Mouse (Mus musculus) hindbrain, embryonic 14.5 days (tissue): ENCODE measurements around the gene Gli2. TPM values are rescaled to one million over a fixed set of nuclear protein-coding genes. Genes with fewer than 3 reads are reported as not detected.

Experiments used
- ATAC-seq: fragments of 200-750 bp; cut with Nextera tagmentation; 2 replicates; pipeline ENCODE4 v1.8.0; 2017; ENCODE audit warnings: moderate number of reproducible peaks, mild to moderate bottlenecking, moderate TSS enrichment, moderate library complexity; ENCODE audit not compliant: low FRiP score
- DNase-seq: peaks from one replicate; pipeline ENCODE4 v3.0.0-alpha.2; 2015; ENCODE audit warnings: low spot score
- H3K27ac ChIP-seq: fragments of 300-500 bp; sonication (generic); 2 replicates; pipeline ENCODE4 v1.5.1; 2014; ENCODE audit warnings: mild to moderate bottlenecking, moderate library complexity
- H3K27me3 ChIP-seq: fragments of 300-500 bp; sonication (generic); 2 replicates; pipeline ENCODE4 v1.6.1; 2014; ENCODE audit warnings: mild to moderate bottlenecking, low read length, mixed read lengths; ENCODE audit not compliant: control insufficient read depth, insufficient read depth
- H3K36me3 ChIP-seq: fragments of 300-500 bp; sonication (generic); replicated peaks from 2 replicates; pipeline ENCODE4 v1.6.1; 2014; ENCODE audit not compliant: control insufficient read depth, insufficient read depth
- H3K4me1 ChIP-seq: fragments of 300-500 bp; sonication (generic); replicated peaks from 2 replicates; pipeline ENCODE4 v1.6.1; 2014; ENCODE audit warnings: antibody characterized with exemption, low read length, mixed read lengths; ENCODE audit not compliant: control insufficient read depth, insufficient read depth
- H3K4me2 ChIP-seq: fragments of 300-500 bp; sonication (generic); replicated peaks from 2 replicates; pipeline ENCODE4 v1.6.1; 2014; ENCODE audit warnings: mild to moderate bottlenecking, moderate library complexity
- H3K4me3 ChIP-seq: fragments of 300-500 bp; sonication (generic); replicated peaks from 2 replicates; pipeline ENCODE4 v1.5.1; 2014; ENCODE audit warnings: mild to moderate bottlenecking, low read length
- H3K9ac ChIP-seq: fragments of 300-500 bp; sonication (generic); 2 replicates; pipeline ENCODE4 v1.6.1; 2014
- H3K9me3 ChIP-seq: fragments of 300-500 bp; sonication (generic); 2 replicates; pipeline ENCODE4 v1.6.1; 2016; ENCODE audit warnings: low read length; ENCODE audit not compliant: control insufficient read depth
- WGBS: fragments of 180-500 bp; shearing (Covaris S2); extraction: QIAGEN DNeasy Blood & Tissue Kit; methylation state at CpG from one replicate; pipeline ENCODE4 v1.1.7; 2014; 5-methylcytosine and 5-hydroxymethylcytosine counted together
- polyA plus RNA-seq: library from polyadenylated mRNA; unstranded; fragments of >200 nt; fragmentation: Nextera tagmentation; extraction: Ambion mirVana; gene quantifications from 2 replicates; pipeline ENCODE4 v1.2.1, GENCODE M21; 2014

Gli2 gene
- polyA plus RNA-seq, 1 experiment from 2014 or later = 2.0 TPM

DNA sequence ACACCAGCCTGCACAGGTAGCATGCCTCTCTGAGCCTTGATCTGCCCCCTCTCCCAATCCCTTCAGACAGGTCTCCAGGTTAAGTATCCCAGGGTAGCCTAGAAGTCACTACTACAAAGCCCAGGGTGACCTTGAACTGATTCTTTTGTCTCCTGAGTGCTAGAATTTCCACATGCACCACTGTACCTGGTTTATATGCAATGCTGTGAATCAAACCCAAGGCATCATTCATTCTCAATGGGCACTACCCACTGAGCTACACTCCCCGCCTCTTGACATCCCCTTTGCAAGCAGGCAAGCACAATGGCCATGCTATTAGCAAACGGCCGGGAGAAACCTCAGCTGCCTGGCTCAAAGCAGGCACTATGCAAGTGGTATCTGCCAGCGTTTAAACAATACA lies 106.2 kb downstream of the Gli2 start:
- no peaks in the 10 kb centered on the region for H3K9me3 ChIP-seq
- H3K4me3 ChIP-seq = no peak overlapping the region
- H3K4me1 ChIP-seq = no peaks in the 10 kb centered on the region
- H3K27me3 ChIP-seq = no peaks in the 10 kb centered on the region
- WGBS = 82% methylated on average over 4 of the region's 4 CpGs
- H3K4me2 ChIP-seq = no peak overlapping the region
- H3K36me3 ChIP-seq = no peaks in the 10 kb centered on the region
- H3K9ac ChIP-seq = no peak overlapping the region
- ATAC-seq (no peak), DNase-seq (no peak)
- H3K27ac ChIP-seq = no peak overlapping the region

DNA sequence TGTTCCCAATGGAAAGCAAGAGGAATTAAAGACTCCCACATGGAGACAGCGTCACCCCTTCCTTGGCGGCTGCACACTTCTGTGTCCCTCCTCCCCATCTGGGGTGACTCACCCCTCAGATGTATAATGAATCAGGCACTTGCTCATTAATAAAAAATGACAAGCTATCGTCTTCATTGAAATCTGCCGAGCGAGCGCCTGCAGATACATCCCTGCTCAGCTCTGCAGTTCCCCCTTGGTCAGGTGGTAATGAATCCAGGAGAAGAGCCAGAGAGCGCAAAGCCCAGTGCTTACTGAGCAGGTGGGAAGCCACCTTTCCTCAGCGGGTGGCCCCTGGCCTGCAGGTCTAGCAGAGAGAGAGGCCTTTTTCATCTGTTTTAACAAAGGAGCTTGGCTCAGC lies 112.1 kb downstream of the Gli2 start:
- Histone ChIP-seq H3K4me1 (peaks cover 6% of the 10 kb centered on the region), H3K4me2 (no peak overlapping the region), H3K27me3 (no peaks in the 10 kb centered on the region), H3K9ac (no peak overlapping the region), H3K27ac (no peak overlapping the region), H3K36me3 (no peaks in the 10 kb centered on the region), H3K9me3 (no peaks in the 10 kb centered on the region), H3K4me3 (no peak overlapping the region)
- WGBS = 37% methylated on average over 8 of the region's 8 CpGs
- DNase-seq = no peak
- 0 out of 2 replicates have a peak, but pooled peaks have one; percentile 28 for ATAC-seq

DNA sequence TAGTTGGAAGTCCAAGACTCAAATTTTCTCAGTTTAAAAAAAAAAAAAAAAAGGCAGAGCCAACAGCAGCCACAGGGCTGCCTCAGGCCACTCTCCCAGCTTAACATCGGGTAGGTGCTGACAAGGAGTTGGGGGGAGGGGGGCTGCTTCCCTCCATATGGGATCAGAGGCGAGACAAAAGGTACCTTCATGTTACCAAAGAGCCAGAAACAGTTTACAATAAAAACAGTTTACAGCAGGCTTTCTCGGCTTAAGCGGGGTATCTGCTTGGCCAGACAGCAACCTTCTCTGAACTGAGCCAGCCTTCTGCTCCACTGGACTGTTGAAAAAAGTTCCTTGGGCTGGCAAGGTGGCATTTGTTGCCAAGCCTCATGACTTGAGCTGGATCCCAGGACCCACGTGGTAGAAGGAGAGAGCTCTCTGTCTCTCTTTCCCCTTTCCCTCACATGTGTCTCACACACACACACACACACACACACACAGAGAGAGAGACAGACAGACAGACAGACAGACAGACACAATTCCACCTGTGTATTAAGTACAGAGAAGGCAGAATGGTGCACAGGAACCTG lies 113.1 kb downstream of the Gli2 start:
- H3K36me3 ChIP-seq = no peaks in the 10 kb centered on the region

DNA sequence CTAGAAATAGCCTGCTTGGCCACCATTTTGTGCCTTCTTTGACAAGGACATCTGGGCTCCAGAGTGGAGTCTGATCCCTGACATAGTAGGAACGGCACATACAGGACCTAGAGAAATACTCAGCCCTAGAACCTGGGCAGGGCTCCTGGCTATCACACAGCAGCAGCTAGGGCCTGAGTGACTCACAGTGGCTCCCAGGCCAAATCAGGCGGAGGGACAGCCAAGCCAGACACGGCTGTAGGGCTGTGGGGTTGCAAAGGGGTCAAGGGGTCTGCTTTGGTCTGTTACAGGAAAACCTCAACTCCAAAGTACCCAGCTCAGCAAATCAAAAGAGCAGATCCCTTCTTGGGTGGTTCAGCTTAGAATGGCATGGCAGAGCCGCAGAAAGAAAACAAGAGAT lies 115.2 kb downstream of the Gli2 start:
- Histone ChIP-seq H3K27ac (no peak overlapping the region), H3K36me3 (no peaks in the 10 kb centered on the region), H3K4me2 (no peak overlapping the region), H3K9ac (no peak overlapping the region), H3K9me3 (no peaks in the 10 kb centered on the region), H3K4me3 (no peak overlapping the region), H3K27me3 (no peaks in the 10 kb centered on the region), H3K4me1 (peaks cover 14% of the 10 kb centered on the region)
- ATAC-seq = no peak
- WGBS = 65% methylated on average over 4 of the region's 4 CpGs
- no peak for DNase-seq

More for the DNA sequence above, 113.1 kb downstream of the Gli2 start:
- ATAC-seq (no peak), DNase-seq (no peak)
- Histone ChIP-seq H3K27ac (no peak overlapping the region), H3K4me2 (no peak overlapping the region), H3K9me3 (no peaks in the 10 kb centered on the region), H3K4me3 (no peak overlapping the region), H3K27me3 (no peaks in the 10 kb centered on the region), H3K4me1 (peaks cover 14% of the 10 kb centered on the region), H3K9ac (no peak overlapping the region)
- 47% methylated on average over 5 of the region's 5 CpGs for WGBS

DNA sequence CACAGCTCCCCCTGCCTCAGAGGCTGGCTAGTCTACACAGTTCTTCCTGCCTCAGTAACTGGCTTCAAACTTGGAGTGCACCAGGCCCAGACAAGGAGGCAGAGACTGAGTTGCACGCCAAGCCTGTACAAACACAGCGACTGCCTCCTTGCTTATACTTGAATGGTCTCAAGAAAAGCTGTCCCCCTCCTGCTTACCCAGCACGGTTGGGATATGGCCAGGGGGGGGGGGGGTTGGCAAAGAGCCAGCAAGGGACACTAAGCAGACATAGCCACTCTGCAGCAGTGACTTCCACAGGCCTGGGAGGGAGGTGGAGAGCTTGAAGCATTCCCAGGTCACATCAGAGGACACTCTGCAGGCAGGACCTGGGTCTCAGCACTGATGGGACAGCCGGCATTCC lies 117.3 kb downstream of the Gli2 start:
- H3K27me3 ChIP-seq = no peaks in the 10 kb centered on the region
- H3K4me2 ChIP-seq = no peak overlapping the region
- no peaks in the 10 kb centered on the region for H3K9me3 ChIP-seq
- 17% methylated on average over 4 of the region's 4 CpGs for WGBS
- no peak overlapping the region for H3K4me3 ChIP-seq
- H3K4me1 ChIP-seq = peaks cover 12% of the 10 kb centered on the region
- H3K36me3 ChIP-seq = no peaks in the 10 kb centered on the region
- ATAC-seq (peak; percentile 71; the same call in 1 of the 2 replicates), DNase-seq (no peak)
- H3K9ac ChIP-seq = no peak overlapping the region
- H3K27ac ChIP-seq = no peak overlapping the region

DNA sequence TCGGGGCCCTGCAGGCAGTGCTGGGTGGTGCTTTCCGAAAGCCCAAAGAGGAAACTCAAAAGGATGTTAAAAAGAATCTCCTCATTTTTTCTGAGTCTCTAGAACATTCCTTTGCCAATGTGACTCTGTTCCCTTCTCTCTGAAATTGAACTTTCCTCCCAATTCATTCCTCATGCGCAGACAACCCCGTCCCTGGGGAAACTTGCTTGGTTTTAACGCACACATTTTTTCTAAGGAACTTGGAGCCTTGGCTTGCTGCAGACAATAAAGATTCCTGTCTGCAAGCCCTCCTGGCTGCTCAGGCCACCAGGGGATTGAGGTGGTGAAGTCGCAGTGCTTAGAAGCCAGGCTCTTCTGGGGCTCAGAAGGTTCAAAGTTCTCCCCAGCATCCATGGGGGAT lies 117.9 kb downstream of the Gli2 start:
- WGBS = 50% methylated on average over 6 of the region's 6 CpGs
- H3K27me3 ChIP-seq = no peaks in the 10 kb centered on the region
- no peak overlapping the region for H3K4me3 ChIP-seq
- H3K36me3 ChIP-seq = no peaks in the 10 kb centered on the region
- H3K4me2 ChIP-seq = no peak overlapping the region
- no peaks in the 10 kb centered on the region for H3K9me3 ChIP-seq
- H3K27ac ChIP-seq = no peak overlapping the region
- ATAC-seq = no peak
- H3K4me1 ChIP-seq = peaks cover 11% of the 10 kb centered on the region
- H3K9ac ChIP-seq = no peak overlapping the region
- DNase-seq = no peak

DNA sequence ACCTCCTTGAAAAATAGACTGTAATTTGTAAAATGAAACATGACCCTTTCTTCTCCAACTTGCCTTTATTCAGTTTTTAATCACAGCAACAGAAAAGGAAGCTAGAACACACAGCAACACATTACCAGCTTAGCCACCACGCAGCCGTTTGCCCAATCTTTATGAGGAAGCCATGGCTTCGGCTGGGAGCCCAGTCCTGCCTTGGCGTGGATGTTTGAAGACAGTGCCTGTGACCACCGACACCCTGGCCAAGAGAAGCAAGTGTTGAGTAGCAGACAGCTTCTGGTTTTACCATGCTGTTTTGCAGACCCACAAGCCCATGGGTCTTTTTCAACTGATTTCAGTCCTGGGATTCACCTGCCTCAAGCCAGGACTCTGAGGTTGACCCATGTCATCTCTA lies 121.3 kb downstream of the Gli2 start:
- no peak for DNase-seq
- Histone ChIP-seq H3K27ac (no peak overlapping the region), H3K36me3 (no peaks in the 10 kb centered on the region), H3K9me3 (no peaks in the 10 kb centered on the region), H3K4me1 (peaks cover 11% of the 10 kb centered on the region), H3K4me2 (no peak overlapping the region), H3K4me3 (no peak overlapping the region), H3K27me3 (no peaks in the 10 kb centered on the region), H3K9ac (no peak overlapping the region)
- WGBS = 98% methylated on average over 5 of the region's 5 CpGs
- no peak for ATAC-seq

DNA sequence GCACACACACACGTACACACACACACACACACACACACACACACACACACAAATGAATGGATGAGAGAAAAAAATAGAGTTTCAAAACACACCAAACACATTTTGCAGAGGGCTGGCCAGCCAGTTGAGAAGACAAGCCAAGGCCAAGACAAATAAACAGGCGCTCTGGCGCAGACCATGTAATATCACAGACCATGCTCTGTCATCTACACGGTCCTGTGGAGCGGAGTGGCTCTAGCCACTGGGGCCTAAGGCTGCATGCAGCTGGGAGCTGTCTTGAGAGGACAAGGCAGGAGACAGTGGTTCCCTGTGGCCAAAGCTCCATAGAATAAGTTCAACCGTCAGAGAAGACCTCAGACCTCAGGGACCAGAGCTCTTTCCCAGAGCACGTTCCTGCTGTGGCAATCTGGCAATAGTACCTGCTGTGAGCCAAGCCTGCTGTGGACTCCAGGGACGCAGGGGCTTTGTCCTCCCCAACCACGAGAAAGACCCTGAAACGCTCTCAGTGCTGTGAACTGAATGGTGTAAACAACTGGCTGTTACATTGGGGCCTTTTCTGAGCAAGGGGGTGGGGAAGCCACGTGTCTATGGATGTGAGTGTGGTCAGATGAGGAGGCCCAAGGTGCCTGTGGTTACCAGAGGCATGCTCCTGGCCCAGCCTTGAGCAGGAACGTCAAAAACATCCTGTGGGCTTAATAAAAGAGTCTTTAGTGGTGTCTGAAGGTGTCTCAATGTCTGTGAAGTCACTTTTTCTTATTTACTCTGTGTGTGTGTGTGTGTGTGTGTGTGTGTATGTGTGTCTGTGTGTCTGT lies 125.7 kb downstream of the Gli2 start:
- H3K27ac ChIP-seq = no peak overlapping the region
- H3K4me2 ChIP-seq = no peak overlapping the region
- DNase-seq = no peak
- no peaks in the 10 kb centered on the region for H3K27me3 ChIP-seq
- no peak overlapping the region for H3K9ac ChIP-seq
- no peaks in the 10 kb centered on the region for H3K36me3 ChIP-seq
- H3K4me3 ChIP-seq = no peak overlapping the region
- no peaks in the 10 kb centered on the region for H3K4me1 ChIP-seq
- H3K9me3 ChIP-seq = no peaks in the 10 kb centered on the region
- ATAC-seq = no peak
- 62% methylated on average over 12 of the region's 12 CpGs for WGBS

DNA sequence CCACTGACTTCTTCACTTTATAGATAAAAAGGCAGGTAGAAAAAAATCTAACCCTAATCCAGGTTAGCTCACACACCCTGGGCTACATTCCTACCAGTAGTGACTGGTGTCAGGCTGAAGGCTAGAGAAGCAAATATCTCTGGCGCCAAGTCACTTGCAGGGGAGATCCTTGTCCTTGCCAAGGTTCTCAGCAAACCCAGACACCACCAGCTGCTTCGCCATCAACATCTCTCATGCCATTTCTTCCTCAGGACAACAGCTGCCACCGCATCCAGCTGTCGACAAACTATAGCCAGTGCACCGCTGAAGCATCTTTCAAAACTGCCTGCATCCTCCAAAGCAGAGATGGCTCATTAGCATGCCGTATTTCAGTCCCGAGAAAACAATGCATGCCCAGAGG lies 126.9 kb downstream of the Gli2 start:
- H3K4me2 ChIP-seq = no peak overlapping the region
- DNase-seq (no peak), ATAC-seq (no peak)
- no peak overlapping the region for H3K27ac ChIP-seq
- WGBS = 68% methylated on average over 7 of the region's 7 CpGs
- H3K36me3 ChIP-seq = no peaks in the 10 kb centered on the region
- no peaks in the 10 kb centered on the region for H3K9me3 ChIP-seq
- no peak overlapping the region for H3K4me3 ChIP-seq
- H3K4me1 ChIP-seq = no peaks in the 10 kb centered on the region
- H3K27me3 ChIP-seq = no peaks in the 10 kb centered on the region
- no peak overlapping the region for H3K9ac ChIP-seq
